Mouse (Mus musculus) retina, embryonic 14.5 days (tissue): ENCODE measurements around the gene Pdlim1.
A peak's percentile ranks its signal among the peaks of the same experiment; 100 is the strongest.
"Not testable (repeated sequence)": the region's sequence is repeated elsewhere in the genome, so short reads cannot be mapped to it uniquely, and the experiment has no call there.

Source experiments
- DNase-seq: peaks from one replicate; pipeline ENCODE4 v3.0.0-alpha.2; 2015; ENCODE audit warnings: low spot score

The Pdlim1 gene

DNA sequence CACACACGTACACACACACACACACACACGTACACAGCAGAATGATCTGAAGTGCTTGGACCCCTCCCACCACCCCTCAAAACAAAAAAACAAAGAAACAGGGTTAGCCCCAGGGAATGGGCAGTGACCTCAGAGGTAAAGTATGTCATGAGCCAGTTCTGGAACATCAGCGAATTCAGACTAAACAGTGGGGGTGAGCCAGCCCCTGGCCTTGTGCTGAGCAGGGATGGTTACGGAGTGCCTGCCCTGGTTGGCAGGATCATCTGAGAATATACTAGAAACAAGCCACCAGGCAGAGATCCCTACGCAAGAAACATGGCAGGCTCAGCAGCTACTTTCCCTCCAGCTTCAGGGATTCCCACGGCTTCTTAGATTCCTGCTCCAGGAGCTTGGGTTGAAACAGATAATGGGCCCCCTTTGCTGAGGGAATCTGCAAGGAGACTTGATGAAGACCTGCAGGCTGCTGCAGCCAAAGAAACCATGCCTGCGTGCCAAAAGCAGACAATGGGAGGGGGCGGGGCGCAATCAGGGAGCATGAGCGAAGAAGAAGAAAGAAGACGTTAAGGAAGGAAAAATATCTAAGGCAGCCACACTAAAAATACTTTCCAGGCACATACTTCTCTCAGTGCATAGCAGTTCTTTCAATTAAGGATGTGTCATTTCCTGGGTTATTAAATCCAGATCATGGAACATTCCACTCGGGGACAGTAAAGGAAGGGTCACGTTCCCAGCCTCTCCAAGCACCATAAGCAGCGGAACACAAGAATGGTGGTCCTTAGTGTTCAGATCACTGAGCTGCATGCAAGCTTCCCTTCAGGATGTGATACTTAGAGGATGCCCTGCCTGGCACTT, 30.6 kb downstream of the Pdlim1 start:
- DNase-seq: peak; percentile 58

DNA sequence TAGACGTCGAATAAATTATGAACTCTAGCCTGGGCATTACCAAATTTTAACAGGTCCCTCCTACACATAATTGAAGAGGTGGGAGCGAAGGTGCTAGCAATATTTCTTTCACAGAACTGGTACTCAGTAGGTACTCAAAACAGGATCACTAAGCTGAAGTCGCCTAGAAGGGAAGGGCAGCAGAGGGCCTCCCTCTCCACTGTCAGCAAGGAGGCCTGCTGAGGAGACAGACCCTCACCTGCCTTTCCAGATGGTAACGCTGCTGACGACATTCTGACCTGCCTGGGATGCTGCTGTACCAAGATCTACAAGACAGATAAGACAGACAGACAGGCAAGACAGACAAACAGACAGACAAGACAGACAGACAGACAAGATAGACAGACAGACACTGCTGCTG, 31.3 kb downstream of the Pdlim1 start:
- DNase-seq: peak; percentile 25

DNA sequence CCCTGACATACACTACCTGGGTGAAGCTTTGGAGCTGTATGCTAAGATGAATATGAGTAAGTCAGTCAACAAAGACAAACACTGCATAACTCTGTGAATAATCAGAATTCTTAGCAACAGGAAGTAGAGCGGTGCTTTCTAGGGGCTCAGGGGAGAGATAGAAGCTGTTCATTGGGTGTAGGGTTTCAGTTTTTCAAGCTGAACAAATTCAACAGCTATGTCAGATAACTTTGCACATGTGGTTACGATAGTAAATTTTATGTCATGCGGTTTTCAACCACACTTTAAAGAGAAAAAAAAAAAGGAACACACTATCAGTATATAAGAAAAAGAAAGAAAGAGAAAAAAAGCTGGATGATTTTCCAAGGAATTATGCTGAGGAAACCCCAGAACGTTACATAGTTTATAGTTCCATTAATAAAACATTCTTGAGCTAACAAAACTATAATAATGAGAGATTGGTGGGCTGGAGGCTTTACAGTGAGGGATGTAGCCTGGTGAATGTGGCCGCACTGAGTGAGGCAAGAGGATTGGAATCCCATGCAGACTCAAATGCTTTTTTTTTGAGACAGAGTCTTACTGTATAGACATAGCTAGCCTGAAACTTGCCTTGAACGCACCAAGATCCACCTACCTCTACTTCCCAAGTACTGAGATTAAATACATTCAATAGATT, 33.3 kb downstream of the Pdlim1 start:
- DNase-seq: no peak

DNA sequence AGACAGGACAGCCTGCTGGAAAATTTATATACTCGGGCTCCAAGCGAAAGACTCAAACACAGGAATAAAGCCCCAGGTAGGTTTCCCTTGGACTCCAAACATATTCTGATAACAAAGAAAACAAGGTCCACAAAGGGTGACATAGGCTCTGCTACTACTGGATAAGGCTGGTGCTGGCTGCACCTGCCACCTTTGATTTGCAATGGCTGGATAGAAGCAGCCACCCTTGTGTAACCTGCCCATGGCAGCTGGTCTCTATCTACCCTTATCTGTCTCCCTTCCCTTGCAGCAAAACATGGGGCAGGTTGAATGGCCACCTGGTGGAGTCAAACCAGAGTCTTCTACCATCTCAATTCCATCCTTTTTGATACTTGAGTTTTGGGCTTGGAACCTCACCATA, 39.1 kb downstream of the Pdlim1 start:
- DNase-seq: no peak

DNA sequence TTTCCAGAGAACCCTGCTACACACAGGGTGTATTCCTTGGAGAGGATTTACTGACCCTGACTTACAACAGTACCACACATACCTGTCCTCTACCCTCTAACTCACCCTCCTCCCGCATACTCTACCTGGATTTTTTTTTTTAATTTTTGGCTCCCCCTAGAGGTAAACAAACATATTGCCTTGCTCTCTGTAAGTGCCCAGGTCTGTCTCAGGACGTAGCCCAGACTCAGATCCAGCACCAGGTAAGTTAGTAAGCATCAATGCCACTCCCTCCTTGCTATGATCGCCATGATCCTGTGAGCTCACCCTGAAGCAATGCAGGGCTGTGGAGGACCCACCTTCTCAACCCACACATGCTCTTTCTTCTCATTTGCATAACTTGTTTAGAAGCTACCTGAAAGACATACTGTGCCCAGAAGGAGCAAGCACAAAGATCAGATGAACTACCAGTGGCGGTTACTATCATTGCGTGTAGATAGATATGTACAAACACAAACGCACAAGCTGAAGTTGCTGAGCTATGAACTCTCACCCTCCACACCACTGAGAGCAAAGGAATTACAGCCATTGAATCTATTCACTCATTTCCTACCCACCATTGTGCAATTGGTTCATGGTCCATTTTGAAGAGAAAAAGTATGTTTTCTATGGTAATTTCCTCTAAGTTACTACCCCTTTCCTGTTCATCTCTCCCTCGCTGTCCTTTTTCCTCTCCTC, 39.7 kb downstream of the Pdlim1 start:
- DNase-seq: peak; percentile 38

DNA sequence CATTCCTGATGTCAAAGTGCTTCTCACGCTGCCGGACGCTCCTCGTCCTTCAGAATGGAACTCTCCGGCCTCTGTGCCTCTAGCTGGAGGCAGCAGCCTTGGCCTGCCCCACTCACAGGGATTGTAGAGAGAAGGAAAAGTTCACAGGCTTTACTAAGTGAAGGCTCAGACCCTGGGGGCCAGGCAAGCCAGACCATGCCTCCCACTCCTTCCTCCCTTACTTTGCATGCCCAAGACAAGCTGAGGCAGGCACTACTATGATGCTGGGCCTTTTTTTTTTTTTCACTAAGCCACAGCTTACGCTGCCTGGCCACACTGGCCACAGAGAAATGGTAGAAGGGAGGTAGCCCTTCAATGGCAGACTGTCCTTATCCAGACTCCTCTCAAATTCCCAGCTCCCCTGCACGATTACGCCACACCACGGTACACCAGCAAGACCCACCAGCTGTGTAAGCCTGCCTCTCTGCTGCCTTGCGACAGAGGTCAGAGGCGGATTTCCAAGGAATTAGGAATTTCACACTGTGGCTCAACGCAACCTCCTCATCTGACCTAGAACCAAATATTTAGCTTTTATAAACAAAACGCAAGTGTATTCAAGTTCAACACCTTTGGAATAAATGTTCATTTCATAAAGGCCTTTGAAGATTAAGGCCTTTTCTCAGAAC, 40.4 kb downstream of the Pdlim1 start:
- DNase-seq: no peak

DNA sequence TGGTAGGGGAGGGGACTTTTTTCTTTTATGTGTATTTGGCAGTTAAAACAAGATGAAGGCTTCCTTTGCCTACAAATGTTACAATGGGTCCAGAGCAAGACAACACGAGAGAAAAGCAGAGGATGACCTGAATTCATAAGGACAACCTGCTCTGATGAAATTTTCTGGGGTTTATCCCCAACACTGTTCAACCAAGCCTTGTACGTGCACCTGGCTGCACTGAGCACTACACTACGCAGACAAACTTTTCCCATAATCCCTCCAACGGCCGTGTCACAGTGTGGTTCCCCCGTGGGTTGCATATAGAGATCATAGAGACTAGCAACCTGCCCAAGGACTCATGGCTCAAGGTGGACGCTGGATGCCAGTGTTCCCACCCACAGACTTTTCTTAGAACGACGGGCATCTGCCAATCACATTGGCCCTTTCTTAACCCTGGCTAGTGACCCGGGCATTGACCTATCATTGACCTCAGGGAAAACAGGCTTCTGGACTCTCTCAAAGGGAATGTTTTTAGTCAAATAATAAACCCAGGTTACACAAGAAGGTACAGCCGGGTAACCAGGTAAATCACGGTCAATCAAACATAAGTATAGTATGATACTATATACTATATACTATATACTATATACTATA, 45.0 kb downstream of the Pdlim1 start:
- peak; percentile 0 for DNase-seq

DNA sequence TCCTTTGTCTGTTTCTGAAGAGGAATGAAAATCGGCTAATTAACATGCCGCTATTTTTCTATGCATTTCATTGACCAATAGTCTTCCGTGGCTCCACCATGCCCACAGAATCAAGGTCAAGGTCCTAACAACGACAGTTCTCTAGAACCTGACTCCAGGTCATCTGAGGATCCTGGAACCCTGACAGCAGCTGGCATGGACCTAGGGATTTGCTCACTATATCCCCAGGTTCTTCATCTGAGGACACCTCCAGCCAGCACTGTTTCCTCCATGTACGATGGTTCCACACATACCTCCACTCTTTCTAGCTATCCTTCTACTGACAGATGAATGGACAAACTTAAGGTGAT, 45.9 kb downstream of the Pdlim1 start:
- DNase-seq: no peak

DNA sequence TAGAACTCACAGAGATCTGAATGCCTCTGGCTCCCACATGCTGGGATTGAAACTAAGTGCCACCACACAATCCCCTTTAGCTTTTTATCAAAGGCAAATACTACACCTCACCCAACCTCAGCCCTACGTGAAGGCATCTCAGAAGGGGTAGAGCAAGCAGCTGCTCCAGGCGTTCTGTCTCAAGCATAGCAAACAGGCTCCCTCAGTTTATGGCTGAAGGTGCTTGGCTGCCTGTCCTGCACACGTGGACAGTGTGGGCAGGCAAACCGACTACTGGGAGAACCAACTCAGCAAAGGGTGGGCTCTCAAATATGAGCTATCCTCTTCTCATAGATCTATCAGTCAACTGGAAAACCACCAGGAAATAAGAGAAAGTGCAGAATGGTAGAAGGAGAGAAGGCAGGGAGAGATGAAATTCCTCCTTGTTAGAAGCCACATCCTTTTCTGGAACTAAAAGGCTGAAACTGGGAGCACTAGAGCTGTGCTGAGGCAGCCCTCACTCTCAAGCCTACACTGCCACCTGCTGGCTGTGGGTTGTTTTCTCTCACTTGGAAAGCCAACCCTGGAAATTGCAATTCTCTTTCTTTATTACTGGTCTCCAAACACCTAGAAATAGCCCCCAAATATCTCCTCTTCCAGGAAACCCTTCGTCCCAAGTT, 46.4 kb downstream of the Pdlim1 start:
- DNase-seq: peak; percentile 85

DNA sequence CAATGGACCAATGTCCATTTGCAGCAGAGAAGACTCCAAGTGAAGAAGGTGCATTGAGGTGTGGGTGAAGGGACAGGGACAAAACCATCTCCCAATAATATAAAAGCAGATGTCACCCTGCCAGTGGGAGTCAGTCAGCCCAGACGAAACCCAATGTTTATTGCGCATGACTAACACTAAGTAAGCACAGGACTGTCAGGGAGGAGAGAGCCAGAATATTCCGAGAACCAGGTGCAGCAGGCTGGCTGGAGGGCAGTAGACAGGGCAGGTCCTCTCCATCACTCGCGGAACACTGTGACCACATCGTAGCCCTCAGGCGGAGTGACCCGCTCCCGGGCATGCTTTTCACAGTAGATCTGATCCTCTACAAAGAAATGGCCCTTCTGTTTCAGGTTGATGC, 49.3 kb downstream of the Pdlim1 start:
- not testable (repeated sequence) for DNase-seq

DNA sequence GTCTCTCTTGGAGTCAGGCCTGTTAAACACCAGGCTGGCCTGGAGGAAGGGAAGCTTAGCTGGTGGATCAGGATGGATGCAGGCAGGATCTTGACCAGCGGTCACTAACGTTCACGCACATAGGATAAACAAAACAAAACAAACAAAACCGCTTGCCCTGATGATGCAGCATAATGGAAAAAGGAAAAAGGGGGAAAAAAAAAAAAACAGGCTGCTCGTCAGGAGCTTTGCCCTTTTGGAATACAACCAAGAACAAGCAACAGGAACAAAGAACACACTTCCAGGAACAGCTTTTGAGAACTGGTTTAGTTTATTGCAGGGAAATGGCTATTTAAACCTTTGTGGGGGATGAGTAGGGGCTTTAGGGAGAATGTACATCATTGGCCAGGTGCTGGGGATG, 50.8 kb downstream of the Pdlim1 start:
- no peak for DNase-seq

DNA sequence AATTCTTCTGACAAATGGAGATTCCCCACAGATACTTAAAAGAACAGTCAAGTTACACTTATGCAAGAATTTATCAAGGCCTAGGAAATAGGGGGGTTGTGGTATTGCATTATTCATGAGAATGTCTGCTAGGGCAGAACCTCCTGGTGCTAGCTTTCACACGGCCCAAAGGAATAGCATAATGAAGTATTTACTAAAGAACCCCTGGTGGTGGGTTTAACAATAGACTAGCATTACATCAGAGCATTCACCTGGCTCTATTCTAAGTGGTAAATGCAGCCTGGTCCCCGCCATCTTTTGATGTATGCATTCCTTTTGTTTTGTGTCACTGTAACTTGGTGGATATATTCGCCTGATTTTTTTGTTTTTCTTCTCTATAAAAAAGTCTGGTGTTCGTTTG, 68.7 kb downstream of the Pdlim1 start:
- DNase-seq: not testable (repeated sequence)

DNA sequence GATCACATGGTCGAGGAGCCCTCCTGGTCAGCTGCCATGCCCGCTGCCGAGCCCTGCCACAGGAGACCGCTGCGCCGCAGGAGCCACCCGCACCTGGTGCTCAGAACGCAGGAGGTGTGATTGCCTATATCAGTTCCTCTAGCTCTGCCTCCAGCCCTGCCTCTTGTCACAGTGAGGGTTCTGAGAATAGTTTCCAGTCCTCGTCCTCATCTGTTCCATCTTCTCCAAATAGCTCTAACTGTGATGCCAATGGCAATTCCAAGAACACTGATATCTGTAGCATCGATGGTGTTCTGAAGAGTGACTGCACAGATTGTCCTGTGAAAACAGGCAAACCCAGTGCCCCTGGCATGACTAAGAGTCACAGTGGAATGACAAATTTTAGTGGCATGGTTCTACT, 81.0 kb downstream of the Pdlim1 start:
- DNase-seq: no peak

DNA sequence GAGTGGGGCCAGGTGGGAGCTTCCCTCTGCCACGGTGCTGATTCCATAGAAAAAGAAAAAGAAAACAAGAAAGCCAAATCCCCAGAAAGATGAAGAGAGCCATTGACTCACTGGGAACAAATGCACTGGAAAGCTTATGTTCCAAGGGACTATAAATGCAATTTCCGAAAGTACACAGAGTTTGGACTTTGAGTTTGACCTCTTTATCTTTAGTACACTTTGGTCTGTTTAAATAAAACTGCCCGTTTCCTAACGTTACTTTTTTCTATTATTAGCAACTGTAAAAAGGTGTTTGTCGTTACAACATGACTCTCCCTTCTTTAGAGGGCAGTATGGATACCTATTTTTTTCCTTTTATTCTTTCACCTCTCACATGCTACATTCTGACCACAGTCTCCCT, 84.5 kb downstream of the Pdlim1 start, which contains the start of gene Cyp2c70:
Gene Cyp2c70 (minus strand): TSS at position 174 of the 400 bp plus-strand sequence.
- no peak for DNase-seq

DNA sequence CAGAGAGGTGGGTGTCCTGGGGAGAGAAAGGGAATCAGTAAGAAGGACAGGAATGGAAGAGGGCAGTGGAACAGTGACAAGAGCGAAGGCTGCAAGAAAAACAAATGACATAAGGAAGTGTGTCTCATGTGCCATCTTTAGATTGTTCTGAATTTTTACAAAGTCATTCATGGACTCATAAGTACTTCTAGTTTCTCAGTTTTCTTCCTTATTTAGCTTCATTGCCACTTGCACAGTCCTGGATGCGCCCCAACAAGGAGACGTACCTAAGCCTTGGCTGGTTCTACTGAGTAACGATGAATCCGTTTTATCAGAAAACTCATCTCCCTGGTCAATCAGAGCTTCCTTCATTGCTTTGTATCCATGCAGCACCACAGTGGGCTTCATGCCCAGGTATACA, 88.0 kb downstream of the Pdlim1 start:
- DNase-seq: no peak

DNA sequence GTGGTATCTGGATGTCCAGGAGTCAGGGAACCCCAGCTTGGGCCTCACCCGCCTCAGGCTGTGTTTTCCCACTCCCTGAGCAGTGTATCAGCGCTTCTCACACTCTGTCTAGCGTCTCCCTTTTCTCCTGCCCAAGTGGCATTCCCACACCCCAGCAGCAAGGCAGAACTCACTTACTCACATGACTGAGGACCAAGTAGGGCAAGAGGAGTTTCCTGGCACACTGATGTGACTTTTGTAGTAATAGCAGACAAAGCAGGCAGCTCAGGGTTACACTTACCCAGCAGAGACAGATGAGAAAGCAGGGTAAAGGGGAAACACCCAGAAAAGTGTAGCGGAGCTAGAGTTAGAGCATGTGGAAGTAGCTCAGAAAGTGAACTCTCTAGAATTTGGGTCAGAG, 93.3 kb downstream of the Pdlim1 start:
- DNase-seq: no peak
